Mouse (Mus musculus) yolk sac, embryonic 10.5 days (tissue): Measurements from ENCODE around the gene Basp1.

Experiments
- DNase-seq: peaks from one replicate; pipeline ENCODE4 v3.0.0-alpha.2; 2017; ENCODE audit warnings: low spot score

The Basp1 gene

GRCm38 (mm10) chr15:25415958-25416357 is 2.4 kb upstream of the Basp1 start:
- DNase-seq: no peak

- DNase-seq: peak; percentile 84
Observed at GRCm38 (mm10) chr15:25414747-25415119, 1.2 kb upstream of the Basp1 start.

- peak; percentile 57 for DNase-seq
Observed at GRCm38 (mm10) chr15:25414011-25414746, 615 bp upstream of the Basp1 start.

GRCm38 (mm10) chr15:25412761-25413261 is 753 bp downstream of the Basp1 start:
- DNase-seq: peak; percentile 60

- DNase-seq: peak; percentile 53
Observed at GRCm38 (mm10) chr15:25412171-25412641, 1.4 kb downstream of the Basp1 start.

- no peak for DNase-seq
Observed at GRCm38 (mm10) chr15:25411461-25411860, 2.1 kb downstream of the Basp1 start.

GRCm38 (mm10) chr15:25405926-25406325 is 7.6 kb downstream of the Basp1 start:
- DNase-seq: no peak

- no peak for DNase-seq
Observed at GRCm38 (mm10) chr15:25403879-25404278, 9.7 kb downstream of the Basp1 start.

- DNase-seq: no peak
Observed at GRCm38 (mm10) chr15:25402001-25402400, 11.6 kb downstream of the Basp1 start.

GRCm38 (mm10) chr15:25400276-25400675 is 13.3 kb downstream of the Basp1 start:
- no peak for DNase-seq

GRCm38 (mm10) chr15:25395912-25396590 is 17.5 kb downstream of the Basp1 start:
- no peak for DNase-seq

- no peak for DNase-seq
Observed at GRCm38 (mm10) chr15:25392525-25393099, 21.0 kb downstream of the Basp1 start.

GRCm38 (mm10) chr15:25391210-25391609 is 22.4 kb downstream of the Basp1 start:
- no peak for DNase-seq

- DNase-seq: no peak
Observed at GRCm38 (mm10) chr15:25387572-25387971, 26.0 kb downstream of the Basp1 start.

GRCm38 (mm10) chr15:25380051-25380450 is 33.5 kb downstream of the Basp1 start:
- no peak for DNase-seq

GRCm38 (mm10) chr15:25378707-25379106 is 34.9 kb downstream of the Basp1 start:
- DNase-seq: no peak

GRCm38 (mm10) chr15:25376914-25377313 is 36.6 kb downstream of the Basp1 start:
- no peak for DNase-seq

- DNase-seq: no peak
Observed at GRCm38 (mm10) chr15:25373486-25373885, 40.1 kb downstream of the Basp1 start.

- DNase-seq: no peak
Observed at GRCm38 (mm10) chr15:25369522-25369921, 44.0 kb downstream of the Basp1 start.

- DNase-seq: no peak
Observed at GRCm38 (mm10) chr15:25365503-25365902, 48.1 kb downstream of the Basp1 start.

GRCm38 (mm10) chr15:25364819-25365463 is 48.6 kb downstream of the Basp1 start:
- no peak for DNase-seq

- DNase-seq: peak; percentile 26
Observed at GRCm38 (mm10) chr15:25364160-25364818, 49.3 kb downstream of the Basp1 start.
